Mouse (Mus musculus): ENCODE data around the gene Esm1.

Esm1 gene

DNA sequence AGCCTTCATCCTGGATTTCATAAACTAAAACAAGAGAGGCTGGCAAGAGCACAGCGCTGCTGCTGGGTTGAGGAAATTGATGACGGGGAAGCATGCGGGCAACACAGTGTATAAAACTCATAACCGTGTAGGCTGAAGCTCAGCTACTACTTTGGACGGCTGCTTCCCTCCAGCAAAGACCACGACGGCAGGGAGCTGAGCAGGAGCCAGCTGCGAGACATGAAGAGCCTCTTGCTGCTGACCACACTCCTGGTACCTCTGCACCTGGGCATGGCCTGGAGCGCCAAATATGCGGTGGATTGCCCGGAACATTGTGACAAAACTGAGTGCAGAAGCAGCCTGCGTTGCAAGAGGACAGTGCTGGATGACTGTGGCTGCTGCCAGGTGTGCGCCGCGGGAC is at the start of gene Esm1:
TSS of gene Esm1 (plus strand) at position 36 of the 400 bp plus-strand sequence.
- no peak for DNase-seq (ENCODE audit: low spot score in 2 of 2)

GRCm38 (mm10) chr13:113164252-113165005 is 45.0 kb upstream of the Esm1 start:
- no peak for DNase-seq (ENCODE audit: low spot score in 2 of 2)

DNA sequence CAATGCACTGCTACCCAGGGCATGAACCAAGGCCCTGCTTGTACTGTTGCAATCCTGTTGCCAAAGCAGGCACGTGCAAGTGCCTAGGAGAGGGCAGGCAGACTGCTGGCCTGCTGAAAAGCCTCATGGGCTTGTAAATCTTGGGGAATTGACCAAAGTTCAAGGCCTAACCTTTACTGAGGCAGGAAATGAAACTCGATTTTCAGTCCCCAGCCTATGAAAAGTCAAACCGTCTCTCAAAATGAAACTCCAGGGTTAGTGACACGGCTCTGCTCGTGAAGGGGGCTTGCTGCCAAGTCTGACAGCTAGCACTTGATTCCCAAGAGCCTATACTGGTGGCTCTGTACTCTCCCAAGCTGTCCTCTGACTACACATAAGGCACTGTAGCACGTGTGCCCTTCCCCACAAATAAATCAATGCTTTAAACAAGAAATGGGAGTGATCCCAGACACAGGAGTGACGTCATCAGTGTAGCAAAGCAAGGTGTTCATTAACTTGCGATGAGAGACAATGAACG is 41.4 kb upstream of the Esm1 start:
- no peak for DNase-seq (ENCODE audit: low spot score in 2 of 2)

DNA sequence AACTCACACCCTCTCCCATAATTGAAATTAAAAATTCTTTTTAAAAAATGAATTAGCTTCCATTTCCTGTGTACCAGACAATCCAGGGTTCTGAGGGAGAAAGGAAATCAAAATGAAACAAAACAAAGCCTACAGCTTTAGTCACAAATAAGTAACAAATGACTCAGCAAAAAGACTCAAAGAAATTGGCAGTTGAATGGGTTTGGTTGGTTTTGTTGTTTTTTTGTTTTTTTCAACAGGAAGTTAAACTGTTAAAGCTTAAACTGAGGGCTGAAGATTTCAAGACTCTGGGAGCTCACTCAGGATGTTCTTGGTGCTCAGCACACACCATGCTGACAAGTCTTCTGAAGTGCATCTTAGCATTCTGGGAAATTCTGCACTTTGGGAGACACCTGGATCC is 39.2 kb upstream of the Esm1 start:
- DNase-seq (ENCODE audit: low spot score in 2 of 2), result no peak

DNA sequence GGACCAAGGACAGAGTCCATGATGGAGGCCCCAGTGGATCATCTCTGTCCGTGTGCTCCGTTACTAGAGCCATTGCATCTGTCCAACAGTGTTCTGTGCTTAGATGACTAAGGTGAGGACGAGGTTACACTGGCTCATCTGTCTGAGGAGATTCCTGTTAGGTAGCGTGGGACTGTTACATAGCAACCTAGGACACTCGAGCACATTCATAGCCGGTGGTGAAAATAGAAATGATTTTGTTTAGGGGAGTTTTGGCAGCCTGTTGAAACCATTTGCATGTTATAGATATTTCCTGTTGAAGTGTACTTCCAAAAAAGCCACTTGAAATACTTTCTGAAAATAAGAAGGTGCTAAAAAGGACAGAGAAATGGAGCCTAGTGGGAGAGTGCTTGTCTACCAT is 35.3 kb upstream of the Esm1 start:
- no peak for DNase-seq (ENCODE audit: low spot score in 2 of 2)

DNA sequence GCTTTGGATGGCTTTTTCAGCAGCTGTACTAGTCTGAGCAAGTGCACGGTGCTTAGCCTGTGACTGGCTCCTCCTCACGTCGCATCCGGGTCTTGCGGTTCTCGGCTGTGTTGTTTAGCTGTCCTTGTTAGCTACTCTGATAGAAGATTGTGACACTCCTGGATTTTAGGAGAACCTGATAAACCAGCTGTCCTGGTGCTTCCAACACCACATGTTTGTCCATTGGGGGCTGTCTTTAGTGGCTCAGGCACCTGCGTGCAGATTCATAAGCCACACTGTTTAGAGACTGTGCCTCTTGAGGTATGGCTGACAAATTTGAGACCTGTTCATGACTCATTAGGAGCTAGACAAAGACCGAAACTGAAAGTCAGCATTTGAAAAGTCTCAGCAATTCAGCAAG is 26.1 kb upstream of the Esm1 start:
- DNase-seq (ENCODE audit: low spot score in 2 of 2), result no peak

- no peak for DNase-seq (ENCODE audit: low spot score in 2 of 2)
Measured at GRCm38 (mm10) chr13:113183720-113184119, 25.7 kb upstream of the Esm1 start.

DNA sequence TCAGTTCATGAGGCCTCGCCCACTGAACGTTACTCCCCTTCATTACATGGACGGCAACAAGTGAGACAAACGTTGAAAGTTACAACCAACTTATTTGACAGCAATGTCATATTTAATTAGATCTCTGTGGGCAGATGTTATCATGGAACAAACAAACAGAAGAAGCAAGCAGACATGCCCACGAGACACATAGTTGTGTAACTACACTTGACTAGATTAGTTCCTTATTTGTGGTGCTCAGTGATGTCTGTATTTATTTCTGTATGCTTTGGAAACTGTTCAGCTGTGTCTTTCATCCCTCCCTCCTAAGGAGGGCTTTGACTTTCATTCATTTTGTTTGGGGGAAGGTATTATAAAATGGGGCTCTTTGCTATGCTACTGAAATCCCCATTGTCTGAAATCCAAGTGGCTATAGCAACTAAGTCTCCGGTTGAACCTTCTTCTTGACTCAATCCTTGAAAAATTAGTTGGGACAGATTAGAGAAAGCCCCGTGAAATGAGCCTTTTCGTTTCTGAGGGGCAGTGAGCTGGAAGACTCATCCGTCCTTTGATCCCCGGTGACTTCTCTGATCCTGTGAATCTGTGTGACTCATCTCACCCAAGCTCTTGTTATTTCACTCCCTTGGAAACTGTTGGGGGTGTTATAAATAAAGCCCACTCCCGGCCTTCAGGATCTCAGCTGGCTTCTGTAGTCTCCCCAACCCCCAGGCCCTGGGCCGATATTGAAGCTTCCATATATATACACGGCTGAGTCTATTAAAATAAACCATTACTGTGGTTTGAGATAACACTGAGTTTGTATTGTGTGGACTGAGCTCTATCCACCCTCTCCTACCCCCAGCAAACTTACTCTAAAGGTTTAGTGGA is 12.4 kb upstream of the Esm1 start:
- no peak for DNase-seq (ENCODE audit: low spot score in 2 of 2)

DNA sequence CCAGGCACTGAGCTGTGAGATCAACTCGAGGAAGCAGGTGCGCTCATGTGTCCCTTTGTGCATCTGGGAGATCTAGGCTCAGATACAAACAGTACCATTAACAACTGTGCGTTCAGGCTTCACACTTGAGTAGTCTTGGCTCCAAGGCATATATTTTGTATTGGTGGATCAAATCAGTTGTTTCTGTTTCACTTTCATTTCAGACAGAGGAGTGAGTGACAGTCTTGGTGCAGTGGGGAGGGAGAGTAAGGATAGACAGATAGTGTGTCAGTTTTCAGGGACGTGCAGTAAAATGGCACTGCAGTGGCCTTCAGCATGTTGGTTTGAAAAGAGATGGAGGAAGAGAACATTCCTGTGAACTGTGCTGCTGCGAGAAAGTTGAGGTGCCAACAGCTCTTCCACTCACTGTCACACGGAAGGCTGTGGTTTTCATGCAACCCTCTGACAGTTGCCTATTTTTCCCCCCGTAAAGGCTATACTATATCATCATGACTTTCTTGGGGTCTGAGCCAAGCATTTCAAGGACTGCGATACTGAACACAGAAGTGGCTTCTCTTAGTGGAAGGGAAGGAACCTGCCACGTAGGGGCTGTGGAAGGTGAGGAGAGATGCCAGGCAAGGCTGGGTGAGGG is 11.5 kb upstream of the Esm1 start:
- DNase-seq (ENCODE audit: low spot score in 2 of 2), result no peak

DNA sequence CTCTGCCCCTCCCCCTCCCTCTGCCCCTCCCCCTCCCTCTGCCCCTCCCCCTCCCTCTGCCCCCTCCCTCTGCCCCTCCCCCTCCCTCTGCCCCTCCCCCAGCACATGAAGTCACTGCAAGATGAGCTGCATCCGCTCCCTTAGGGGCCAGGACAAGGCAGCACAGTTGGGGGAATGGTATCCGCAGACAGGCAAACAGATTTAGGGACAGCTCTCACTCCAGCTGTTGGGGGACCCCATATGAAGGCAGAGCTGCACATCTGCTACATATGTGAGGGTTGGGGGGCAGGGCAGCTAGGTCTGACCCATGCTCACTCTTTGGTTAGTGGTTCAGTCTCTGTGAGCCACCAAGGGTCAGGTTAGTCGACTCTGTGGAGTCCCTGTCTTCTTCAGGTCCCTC is 10.1 kb upstream of the Esm1 start:
- no peak for DNase-seq (ENCODE audit: low spot score in 2 of 2)

DNA sequence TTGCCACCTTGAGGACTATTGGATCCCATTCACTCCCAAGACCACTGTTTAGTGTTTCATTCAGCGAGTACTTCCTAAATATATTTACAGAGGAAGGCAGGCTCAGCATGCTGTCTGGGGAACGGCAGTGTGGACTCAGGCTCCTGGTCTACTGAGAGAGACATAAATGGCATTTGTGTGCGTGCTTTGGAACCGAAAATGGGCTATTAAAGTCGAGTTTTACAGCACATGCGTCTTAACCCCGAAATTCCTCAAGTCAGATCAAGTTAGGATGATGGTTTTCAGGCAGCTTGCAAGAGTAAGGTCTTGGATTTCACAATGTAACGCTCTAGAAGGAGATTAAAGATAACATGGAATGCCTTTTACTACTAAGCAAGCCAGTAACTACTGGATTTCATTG is 8.7 kb upstream of the Esm1 start:
- no peak for DNase-seq (ENCODE audit: low spot score in 2 of 2)

GRCm38 (mm10) chr13:113201631-113202030 is 7.8 kb upstream of the Esm1 start:
- no peak for DNase-seq (ENCODE audit: low spot score in 2 of 2)

- DNase-seq (ENCODE audit: low spot score in 2 of 2), result no peak
Measured at GRCm38 (mm10) chr13:113202184-113202583, 7.3 kb upstream of the Esm1 start.

DNA sequence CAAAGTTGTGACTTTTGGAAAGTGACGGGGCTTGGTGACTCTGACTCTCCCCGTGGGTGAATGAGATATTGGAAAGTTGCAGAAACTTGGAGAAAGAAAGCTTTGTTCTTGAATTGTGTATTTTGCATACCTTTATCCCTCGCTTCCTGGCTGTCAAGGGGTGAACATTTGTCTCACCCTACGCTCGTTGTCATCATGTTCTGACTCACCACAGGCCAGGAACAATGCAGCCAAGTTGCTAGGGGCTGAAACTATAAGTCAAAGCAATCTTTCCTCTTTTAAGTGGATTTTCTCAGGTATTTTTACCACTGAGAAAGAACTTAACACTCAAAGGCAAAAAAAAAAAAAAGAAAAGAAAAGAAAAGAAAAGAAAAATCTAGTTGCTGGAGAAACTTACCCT is 6.3 kb upstream of the Esm1 start:
- no peak for DNase-seq (ENCODE audit: low spot score in 2 of 2)

DNA sequence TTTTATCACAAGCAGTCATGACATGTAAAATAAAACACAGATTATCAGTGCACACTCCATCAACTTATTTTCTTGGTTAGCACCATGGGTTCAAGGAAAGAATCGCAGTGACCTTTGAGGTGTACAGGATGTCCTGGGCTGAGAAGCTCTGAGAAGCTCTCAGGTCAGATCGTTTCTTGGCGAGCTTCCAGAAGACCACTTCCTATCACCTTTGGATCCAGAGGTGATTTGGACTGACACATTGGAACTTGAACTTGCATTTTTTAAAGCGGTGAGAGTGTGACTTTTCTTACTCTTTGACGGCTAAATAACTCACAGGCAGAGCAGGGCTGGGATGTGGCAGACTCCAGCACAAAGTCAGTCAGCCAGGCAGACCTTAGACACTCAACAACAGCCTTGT is 4.1 kb upstream of the Esm1 start:
- DNase-seq (ENCODE audit: low spot score in 2 of 2), result no peak

- no peak for DNase-seq (ENCODE audit: low spot score in 2 of 2)
Measured at GRCm38 (mm10) chr13:113211345-113211744, 1.9 kb downstream of the Esm1 start.

DNA sequence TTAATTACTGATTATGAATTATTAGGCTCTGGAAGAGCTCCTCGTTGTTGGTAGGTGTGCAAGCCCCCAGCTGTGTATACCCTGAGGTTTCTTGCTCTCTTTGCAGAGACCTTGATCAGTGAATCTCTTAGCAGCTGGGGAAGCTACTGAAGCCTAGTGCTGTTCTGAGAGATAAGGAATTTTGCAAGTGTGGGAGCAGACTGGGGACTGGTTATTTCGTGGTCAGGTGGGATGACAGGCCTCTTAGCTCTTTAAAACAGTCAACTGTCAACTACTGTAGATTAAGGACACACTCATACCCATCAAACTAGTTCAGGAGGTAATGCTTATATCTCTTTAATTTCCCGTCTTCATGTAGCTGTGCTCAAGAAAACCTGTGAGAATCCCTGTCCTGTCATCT is 2.9 kb downstream of the Esm1 start:
- DNase-seq (ENCODE audit: low spot score in 2 of 2), result no peak

GRCm38 (mm10) chr13:113213865-113214264 is 4.4 kb downstream of the Esm1 start:
- DNase-seq (ENCODE audit: low spot score in 2 of 2), result no peak

DNA sequence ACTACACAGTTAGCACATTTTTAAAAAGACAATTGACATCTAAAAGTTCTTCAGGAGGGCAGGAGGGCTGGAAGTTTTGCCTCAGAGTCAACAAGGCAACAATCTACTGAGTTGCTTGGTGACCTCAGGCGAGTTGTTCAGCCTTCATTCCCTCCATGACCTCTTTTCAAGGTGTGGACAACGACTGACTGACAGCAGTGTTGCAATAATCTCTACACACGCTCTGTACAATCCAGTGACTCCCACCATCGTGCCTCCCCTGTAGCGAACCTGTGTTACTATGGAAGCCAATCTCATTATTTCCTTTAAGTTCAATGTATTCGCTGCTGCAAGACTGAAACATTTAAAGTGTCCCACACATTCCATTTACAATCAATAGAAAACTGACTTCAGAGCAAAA is 12.4 kb downstream of the Esm1 start:
- no peak for DNase-seq (ENCODE audit: low spot score in 2 of 2)

DNA sequence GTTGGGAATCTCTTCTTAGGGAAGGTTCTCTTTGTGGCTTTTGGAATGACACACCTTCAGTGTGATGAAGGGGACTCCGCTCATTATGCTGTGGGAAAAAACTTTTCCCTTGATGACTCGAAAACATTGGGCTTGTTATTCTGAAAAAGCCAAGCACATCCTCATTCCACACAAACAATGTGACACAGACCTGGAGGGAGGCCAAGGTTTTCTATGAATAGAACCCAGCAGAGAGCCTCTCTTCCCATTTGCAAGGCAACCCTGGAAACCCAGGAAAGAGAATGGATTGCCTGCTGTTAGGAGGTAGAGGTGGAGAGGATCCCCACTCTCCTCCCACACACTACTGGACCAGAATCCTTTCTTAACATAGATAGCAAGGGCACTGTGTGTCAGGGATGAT is 14.6 kb downstream of the Esm1 start:
- DNase-seq (ENCODE audit: low spot score in 2 of 2), result peak; percentile 26 to 33

DNA sequence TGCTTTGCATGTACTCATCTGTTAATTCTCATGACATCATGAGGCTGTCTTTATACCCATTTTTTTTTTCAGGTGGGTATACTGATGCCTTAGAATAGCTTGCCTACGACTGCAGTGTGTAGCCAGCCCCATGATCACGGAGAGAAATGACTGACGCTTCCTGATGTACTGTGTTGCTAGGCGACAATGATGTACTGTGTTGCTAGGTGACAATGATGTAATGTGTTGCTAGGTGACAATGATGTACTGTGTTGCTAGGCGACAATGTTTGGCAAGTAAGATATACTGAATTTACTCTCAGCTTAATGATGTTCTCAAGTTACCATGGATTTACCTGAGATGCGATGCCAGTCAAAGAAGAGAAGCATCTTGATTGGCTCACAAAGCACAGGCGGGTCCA is 16.4 kb downstream of the Esm1 start, which contains the start of gene Gzmk:
TSS of gene Gzmk (minus strand) at position 98 of the 400 bp plus-strand sequence.
- DNase-seq (ENCODE audit: low spot score in 2 of 2), result peak; percentile 29 to 54

GRCm38 (mm10) chr13:113227076-113227475 is 17.6 kb downstream of the Esm1 start:
- DNase-seq (ENCODE audit: low spot score in 2 of 2), result no peak
